Mouse (Mus musculus): ENCODE measurements around the gene Dennd1c.

Gene Dennd1c

GRCm38 (mm10) chr17:57078336-57078735, at the start of gene Dennd1c:
Dennd1c (minus strand) TSS chr17:57078514.
- no peak for DNase-seq (ENCODE audit: low spot score in 2 of 2)

DNA sequence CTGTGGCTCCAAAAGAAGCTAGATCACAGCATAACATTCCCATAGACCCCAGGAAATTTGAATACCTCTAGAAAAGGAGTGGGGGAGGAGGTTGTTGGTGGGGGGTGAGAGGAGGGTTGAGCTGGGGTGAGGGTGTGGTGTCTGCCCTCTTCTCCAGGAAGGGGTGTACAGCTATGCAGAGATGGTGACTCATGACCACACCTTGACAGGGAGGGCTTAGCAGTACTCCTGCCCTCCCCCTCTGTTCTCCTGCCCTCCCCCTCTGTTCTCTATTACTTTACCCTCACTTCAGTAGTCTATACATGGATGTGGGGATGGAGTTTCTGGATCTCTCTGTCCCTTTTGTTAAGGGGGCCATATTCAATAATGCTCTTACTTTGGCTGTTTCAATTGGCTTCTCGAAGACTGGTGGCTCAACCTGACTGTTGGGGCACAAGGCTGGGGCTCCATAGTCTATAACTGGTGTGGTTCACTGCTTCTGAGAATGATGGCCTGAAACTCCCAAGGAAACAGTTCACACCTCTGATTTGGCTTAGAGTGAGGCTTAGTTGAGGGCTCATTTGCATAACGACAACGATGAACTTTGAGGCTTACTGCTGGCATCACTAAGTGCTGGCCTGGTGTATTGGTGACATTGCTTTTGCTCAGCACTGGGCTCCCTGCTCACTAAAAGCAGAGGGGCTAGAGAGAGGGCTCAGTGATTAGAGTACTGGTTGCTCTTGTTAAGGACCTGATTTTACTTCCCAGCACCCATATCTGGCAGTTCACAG, 47.7 kb upstream of the Dennd1c start:
- no peak for DNase-seq (ENCODE audit: low spot score in 2 of 2)

- DNase-seq (ENCODE audit: low spot score in 2 of 2) = no peak
These were observed 46.5 kb upstream of the Dennd1c start for GRCm38 (mm10) chr17:57124792-57125191.

GRCm38 (mm10) chr17:57123192-57124118, 45.1 kb upstream of the Dennd1c start:
- no peak for DNase-seq (ENCODE audit: low spot score in 2 of 2)

- no peak for DNase-seq (ENCODE audit: low spot score in 2 of 2)
These were observed 43.5 kb upstream of the Dennd1c start for GRCm38 (mm10) chr17:57121856-57122255.

DNA sequence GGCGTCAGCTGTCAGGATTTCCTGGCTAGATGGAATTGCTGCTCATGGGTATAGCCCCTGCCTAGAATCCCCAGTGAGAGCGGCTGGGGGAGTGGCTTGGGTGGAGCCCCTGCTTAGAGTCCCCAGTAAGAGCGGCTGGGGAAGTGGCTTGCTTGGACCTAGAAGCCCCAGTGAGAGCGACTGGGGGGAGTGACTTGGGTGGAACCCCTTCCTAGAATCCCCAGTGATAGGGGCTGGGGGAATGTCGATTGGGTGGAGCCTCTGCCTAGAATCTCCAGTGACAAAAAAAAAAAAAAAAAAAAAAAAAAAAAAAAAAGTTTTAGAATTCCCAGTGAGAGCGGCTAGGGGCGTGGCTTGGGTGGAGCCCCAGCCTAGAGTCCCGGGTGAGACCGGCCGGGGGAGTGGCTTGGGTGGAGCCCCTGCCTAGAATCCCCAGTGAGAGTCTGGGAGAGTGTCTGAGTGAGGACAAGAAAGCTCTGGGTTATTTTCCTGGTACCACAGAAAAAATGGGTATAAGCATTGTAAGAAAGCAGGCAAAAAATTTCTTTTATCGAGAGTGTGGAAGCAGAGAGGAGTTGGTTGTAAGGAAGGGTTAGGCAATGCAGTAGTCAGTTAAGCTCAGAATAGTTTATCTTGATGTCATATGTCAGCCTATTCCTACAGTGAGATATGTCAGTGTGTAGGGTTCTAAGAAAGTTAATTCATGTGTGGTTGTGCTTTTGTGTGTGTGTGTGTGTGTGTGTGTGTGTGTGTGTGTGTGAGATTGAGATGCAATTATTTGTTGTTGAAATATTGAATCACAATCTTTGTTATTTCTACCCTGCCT, 40.4 kb upstream of the Dennd1c start:
- no peak for DNase-seq (ENCODE audit: low spot score in 2 of 2)

DNA sequence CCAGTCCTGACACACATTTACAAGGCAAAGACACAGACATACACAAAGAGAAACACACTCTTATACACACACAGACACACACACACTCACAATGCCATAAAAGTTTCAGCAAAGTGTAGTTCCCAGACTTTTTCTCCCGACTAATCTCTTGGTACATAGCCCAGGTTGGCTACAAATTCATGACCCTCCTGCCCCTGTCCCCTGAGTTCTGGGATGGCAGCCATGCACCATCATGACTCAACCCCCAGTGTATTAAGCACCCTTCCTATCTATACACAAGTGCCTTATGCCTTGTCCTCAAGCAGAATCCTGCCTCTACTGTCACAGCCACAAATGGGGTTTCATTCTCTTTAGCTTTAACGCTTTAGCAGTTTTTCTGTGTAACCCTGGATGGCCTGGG, 38.5 kb upstream of the Dennd1c start:
- no peak for DNase-seq (ENCODE audit: low spot score in 2 of 2)

DNA sequence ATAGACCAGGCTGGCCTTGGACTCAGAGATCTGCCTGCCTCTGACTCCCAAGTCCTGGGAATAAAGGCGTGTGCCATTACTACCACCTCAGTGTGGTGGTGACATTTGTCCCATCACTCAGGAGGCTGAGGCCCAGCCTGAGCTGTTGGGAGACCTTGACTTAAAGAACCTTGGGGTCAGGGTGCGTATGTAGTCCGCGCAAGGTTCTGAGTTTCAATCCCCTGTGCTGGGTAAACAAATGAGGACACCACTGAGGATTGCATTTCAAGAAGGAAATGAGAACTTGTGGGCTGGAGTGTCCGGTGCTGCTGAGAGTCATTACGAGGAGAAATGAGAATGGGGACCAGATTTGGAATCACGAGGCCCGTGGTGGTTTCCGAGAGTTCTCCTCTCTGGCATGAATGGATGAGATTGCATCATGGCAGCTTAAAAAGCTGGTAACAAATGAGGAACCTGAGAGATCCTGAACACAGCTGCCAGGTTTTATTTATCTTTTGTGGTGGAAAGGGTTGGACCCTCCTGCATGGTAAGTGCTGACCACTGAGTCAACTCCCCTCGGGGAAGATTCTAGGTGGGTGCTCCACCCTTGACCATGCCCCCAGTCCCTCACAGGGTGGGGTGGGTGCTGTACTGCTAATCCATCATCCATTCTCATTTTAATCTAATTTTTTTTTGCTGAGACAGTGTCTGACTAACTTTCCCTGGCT, 34.6 kb upstream of the Dennd1c start:
- no peak for DNase-seq (ENCODE audit: low spot score in 2 of 2)

DNA sequence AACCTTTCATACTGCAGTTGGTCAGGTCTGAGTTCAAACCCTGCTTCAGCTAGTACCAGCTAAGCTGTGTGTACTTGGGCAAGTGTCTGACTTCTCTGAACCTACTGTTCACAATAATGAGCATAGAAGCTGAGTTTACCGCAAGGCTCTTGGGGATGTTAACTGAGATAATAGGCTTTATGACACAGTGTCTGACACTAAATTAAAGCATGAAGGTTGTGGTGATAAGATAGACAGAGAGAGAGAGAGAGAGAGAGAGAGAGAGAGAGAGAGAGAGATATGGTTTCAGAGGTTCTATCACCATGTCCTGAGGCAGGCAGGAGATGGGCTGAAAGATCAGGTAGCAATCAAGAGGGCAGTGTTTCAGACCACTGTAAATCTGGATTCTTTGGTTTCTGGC, 31.7 kb upstream of the Dennd1c start:
- DNase-seq (ENCODE audit: low spot score in 2 of 2) = no peak

DNA sequence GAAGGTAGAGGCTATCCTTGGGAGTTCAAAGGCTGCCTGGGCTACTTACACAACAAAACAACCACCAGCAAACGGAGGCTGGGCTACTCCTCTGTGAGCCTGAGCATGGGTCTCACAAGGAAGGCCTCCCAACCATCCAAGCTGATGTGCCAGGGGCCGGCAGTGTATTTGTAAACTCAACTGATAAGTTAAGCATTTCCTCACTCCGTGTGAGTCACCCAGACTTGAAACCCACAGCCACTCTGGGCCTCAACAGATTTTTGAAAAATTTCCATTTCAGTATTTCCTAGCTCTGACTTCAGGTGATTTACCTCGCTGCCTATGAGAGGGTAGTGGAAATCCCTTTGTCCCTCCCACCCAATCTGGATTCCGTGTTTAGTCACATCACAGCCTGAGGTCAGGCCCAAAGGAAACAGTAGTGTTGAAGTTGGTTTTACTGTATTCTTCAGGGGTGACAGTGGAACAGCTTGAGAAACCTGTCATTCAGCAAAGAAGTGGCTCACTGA, 30.4 kb upstream of the Dennd1c start:
- DNase-seq (ENCODE audit: low spot score in 2 of 2) = no peak

- DNase-seq (ENCODE audit: low spot score in 2 of 2) = no peak
These were observed 29.8 kb upstream of the Dennd1c start for GRCm38 (mm10) chr17:57108040-57108665.

GRCm38 (mm10) chr17:57107064-57107463, 28.8 kb upstream of the Dennd1c start:
- no peak for DNase-seq (ENCODE audit: low spot score in 2 of 2)

- DNase-seq (ENCODE audit: low spot score in 2 of 2) = no peak
These were observed 27.7 kb upstream of the Dennd1c start for GRCm38 (mm10) chr17:57106035-57106368.

DNA sequence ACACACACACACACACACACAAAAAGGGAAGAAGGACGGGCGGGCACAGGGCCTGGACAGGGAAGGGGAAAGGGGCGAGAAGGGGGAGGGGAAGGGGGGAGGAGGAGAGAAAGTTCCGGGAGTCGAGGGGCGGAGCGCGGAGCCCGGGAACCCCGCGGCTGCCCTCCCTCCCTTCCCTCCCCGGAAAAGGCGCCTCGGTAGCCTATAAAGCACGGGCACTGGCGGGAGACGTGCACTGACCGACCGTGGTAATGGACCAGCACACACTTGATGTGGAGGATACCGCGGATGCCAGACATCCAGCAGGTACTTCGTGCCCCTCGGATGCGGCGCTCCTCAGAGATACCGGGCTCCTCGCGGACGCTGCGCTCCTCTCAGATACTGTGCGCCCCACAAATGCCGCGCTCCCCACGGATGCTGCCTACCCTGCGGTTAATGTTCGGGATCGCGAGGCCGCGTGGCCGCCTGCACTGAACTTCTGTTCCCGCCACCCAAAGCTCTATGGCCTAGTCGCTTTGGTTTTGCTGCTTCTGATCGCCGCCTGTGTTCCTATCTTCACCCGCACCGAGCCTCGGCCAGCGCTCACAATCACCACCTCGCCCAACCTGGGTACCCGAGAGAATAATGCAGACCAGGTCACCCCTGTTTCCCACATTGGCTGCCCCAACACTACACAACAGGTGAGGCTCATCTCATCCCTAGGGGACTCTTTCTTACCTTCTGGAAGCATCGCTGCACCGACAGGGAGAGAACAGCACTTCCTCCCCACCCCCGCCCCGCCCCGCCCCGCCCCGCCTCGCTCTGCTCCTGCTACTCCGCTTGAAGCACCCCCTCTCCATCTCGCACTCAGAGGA, 27.1 kb upstream of the Dennd1c start, which contains the start of gene Tnfsf9:
TSS of gene Tnfsf9 (plus strand) at position 145 of the 854 bp plus-strand sequence.
- DNase-seq (ENCODE audit: low spot score in 2 of 2) = no peak

- DNase-seq (ENCODE audit: low spot score in 2 of 2) = no peak
These were observed 26.2 kb upstream of the Dennd1c start for GRCm38 (mm10) chr17:57104496-57104895.

DNA sequence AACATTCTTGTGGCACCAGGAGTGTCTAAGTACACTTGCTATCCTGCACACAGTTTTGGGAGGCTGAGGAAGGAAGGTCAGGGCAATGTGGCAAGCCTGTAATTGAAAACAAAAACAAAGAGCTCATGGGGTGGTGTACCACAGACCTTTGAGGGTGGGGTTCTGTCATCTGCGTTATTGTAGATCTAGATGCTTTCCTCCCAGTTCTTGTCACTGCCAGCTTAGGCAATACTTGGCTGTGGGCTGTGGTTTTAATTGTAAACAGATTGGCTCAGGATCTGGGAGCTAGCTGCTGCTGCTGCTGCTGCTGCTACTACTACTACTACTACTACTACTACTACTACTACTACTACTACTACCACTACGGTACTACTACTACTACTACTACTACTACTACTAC, 24.0 kb upstream of the Dennd1c start:
- DNase-seq (ENCODE audit: low spot score in 2 of 2) = no peak

- no peak for DNase-seq (ENCODE audit: low spot score in 2 of 2)
These were observed 21.5 kb upstream of the Dennd1c start for GRCm38 (mm10) chr17:57099629-57100325.

DNA sequence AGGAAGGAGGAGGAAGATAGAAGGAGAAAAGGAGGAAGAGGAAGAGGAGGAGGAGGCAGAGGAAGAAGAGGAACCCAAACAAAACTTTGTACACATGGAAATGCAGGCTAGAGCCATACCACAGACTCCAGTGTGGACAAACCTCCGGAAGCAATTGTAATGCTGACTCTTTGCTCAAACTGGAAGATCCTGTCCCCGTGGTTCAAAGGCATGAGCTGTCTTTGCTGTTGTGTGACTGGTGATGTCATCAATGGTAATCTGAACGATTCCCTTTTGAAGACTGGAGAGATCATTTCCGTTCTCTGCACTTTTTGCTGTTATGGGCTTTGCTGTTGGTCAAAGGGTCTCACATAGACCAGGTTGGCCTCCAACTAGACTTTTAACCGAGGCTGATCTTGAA, 20.0 kb upstream of the Dennd1c start:
- no peak for DNase-seq (ENCODE audit: low spot score in 2 of 2)

DNA sequence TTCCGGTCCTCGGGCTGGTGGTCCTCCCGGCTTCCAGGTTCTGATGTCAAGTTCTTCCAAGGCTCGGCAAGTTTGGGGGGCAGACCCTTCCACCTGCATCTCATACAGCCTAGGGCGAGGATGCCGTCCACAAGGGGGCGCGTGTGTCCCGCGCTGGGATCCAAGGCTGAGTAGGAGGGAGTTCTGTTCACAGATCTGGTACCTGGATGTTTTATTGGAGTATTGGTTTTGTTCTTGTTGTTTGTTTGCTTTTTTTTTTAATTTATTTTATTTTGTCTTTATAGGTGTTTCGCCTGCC, 18.3 kb upstream of the Dennd1c start:
- DNase-seq (ENCODE audit: low spot score in 2 of 2) = peak; percentile 78 to 82
